Mouse (Mus musculus): ENCODE results near the gene Suclg2.

- TF ChIP-seq CTCF (IDR thresholded peaks at IDR 0.05; ENCODE audit: insufficient read depth, low read length): no peak
- TF ChIP-seq POLR2A (IDR thresholded peaks at IDR 0.05; ENCODE audit: borderline replicate concordance, extremely low read depth, low read depth, low read length): no peak
Observed at GRCm38 (mm10) chr6:95766566-95766965, 48.0 kb upstream of the Suclg2 start.
